Comparison of ENCODE assay signal across 9 mouse cellular contexts in the genomic region with DNA sequence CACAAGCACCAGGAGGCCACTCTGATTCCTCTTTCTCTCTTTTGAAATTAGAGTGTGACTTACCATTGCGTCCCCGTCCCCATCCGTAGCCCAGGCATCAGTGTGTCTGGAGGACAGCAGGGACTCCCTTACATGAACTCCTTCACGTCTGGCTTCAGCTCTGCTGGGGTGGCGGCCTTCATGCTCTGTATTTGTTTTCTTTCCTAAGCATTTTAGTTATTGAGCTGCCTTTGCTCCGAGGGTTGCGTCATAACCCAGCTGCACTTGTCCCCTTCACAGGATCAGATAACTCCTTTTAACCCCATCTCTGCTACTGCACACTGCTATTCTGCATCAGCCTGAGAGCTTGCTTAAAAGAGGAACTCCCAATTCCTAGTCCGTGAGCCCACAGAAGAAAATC. TPM values are rescaled to one million over a fixed set of nuclear protein-coding genes. Genes with fewer than 3 reads are reported as not detected.
DNase-seq lines count a peak whose midpoint lies in the region; ATAC-seq and TF ChIP-seq lines count a peak whose summit lies in the region.
"Had no signal": no experiment of that assay in that cellular context is flagged by ENCODE, and none has a peak within 500 bp of the region (broad histone marks: within the 10 kb centered on the region; RNA-seq: fewer than 3 reads in every experiment).

No protein-coding gene starts in this region.

- H3K9ac ChIP-seq in intestine, embryonic 16.5 days (ENCODE audit: low read depth, low read length), result no peak overlapping the region
- H3K9ac ChIP-seq in midbrain, postnatal 0 days (replicated peaks; ENCODE audit: low read length, poor library complexity, severe bottlenecking), result no peak overlapping the region
- no peak overlapping the region for H3K9ac ChIP-seq in forebrain, embryonic 15.5 days (replicated peaks)
- no peak overlapping the region for H3K9ac ChIP-seq in hindbrain, embryonic 16.5 days (ENCODE audit: low read depth, low read length)
- H3K9ac ChIP-seq: neural tube, embryonic 12.5 days had no signal

- peak overlapping the region; percentile 28 for H3K4me3 ChIP-seq in intestine, embryonic 16.5 days (ENCODE audit: low read length)
- H3K4me3 ChIP-seq in megakaryocyte, embryonic 14.5 days (replicated peaks), result peak overlapping the region; percentile 86
- H3K4me3 ChIP-seq in midbrain, postnatal 0 days (ENCODE audit: low read depth, low read length), result no peak overlapping the region
- H3K4me3 ChIP-seq in forebrain, embryonic 15.5 days, result no peak overlapping the region
- no peak overlapping the region for H3K4me3 ChIP-seq in hindbrain, embryonic 16.5 days (ENCODE audit: low read length)
- H3K4me3 ChIP-seq: neural tube, embryonic 12.5 days had no signal

- peak; percentile 9 for DNase-seq in embryo, embryonic 10.5 days (ENCODE audit: low spot score)
- no peak for DNase-seq in embryo, embryonic 9.5 days (ENCODE audit: extremely low spot score)
- DNase-seq in NIH3T3 (ENCODE audit: low read depth), result peak; percentile 8
- DNase-seq in midbrain, postnatal 0 days (ENCODE audit: low spot score), result no peak

- H3K36me3 ChIP-seq in intestine, embryonic 16.5 days (ENCODE audit: control insufficient read depth, insufficient read depth, low read length), result no peaks in the 10 kb centered on the region
- H3K36me3 ChIP-seq in megakaryocyte, embryonic 14.5 days (replicated peaks; ENCODE audit: low read length), result peaks cover 79% of the 10 kb centered on the region
- H3K36me3 ChIP-seq in midbrain, postnatal 0 days (ENCODE audit: insufficient read depth, low read length), result no peaks in the 10 kb centered on the region
- no peaks in the 10 kb centered on the region for H3K36me3 ChIP-seq in forebrain, embryonic 15.5 days
- H3K36me3 ChIP-seq in hindbrain, embryonic 16.5 days (ENCODE audit: control insufficient read depth, insufficient read depth, low read length), result no peaks in the 10 kb centered on the region
- H3K36me3 ChIP-seq: neural tube, embryonic 12.5 days had no signal

- no peaks in the 10 kb centered on the region for H3K9me3 ChIP-seq in intestine, embryonic 16.5 days (ENCODE audit: control insufficient read depth, low read length)
- H3K9me3 ChIP-seq in megakaryocyte, embryonic 14.5 days, result no peaks in the 10 kb centered on the region
- H3K9me3 ChIP-seq in midbrain, postnatal 0 days (ENCODE audit: low read length), result no peaks in the 10 kb centered on the region
- no peaks in the 10 kb centered on the region for H3K9me3 ChIP-seq in forebrain, embryonic 15.5 days
- no peaks in the 10 kb centered on the region for H3K9me3 ChIP-seq in hindbrain, embryonic 16.5 days (ENCODE audit: control insufficient read depth, low read length)
- H3K9me3 ChIP-seq: neural tube, embryonic 12.5 days had no signal

- no peaks in the 10 kb centered on the region for H3K27me3 ChIP-seq in intestine, embryonic 16.5 days (replicated peaks; ENCODE audit: control insufficient read depth, insufficient read depth, low read length)
- no peaks in the 10 kb centered on the region for H3K27me3 ChIP-seq in megakaryocyte, embryonic 14.5 days (replicated peaks)
- H3K27me3 ChIP-seq in midbrain, postnatal 0 days (ENCODE audit: insufficient read depth, low read length), result no peaks in the 10 kb centered on the region
- H3K27me3 ChIP-seq in forebrain, embryonic 15.5 days, result no peaks in the 10 kb centered on the region
- no peaks in the 10 kb centered on the region for H3K27me3 ChIP-seq in hindbrain, embryonic 16.5 days (replicated peaks; ENCODE audit: control insufficient read depth, insufficient read depth, low read length)
- H3K27me3 ChIP-seq: neural tube, embryonic 12.5 days had no signal

- WGBS in intestine, embryonic 16.5 days, result 45% methylated on average over 8 of the region's 8 CpGs
- 67% methylated on average over 8 of the region's 8 CpGs for WGBS in midbrain, postnatal 0 days
- 75% methylated on average over 8 of the region's 8 CpGs for WGBS in forebrain, embryonic 15.5 days
- 65% methylated on average over 8 of the region's 8 CpGs for WGBS in hindbrain, embryonic 16.5 days

- H3K27ac ChIP-seq in intestine, embryonic 16.5 days (ENCODE audit: low read length), result peak overlapping the region; percentile 57; the same call in 1 of the 2 replicates
- no peak overlapping the region for H3K27ac ChIP-seq in midbrain, postnatal 0 days (ENCODE audit: low read depth, low read length)
- no peak overlapping the region for H3K27ac ChIP-seq in forebrain, embryonic 15.5 days (replicated peaks)
- H3K27ac ChIP-seq in hindbrain, embryonic 16.5 days (ENCODE audit: low read depth, low read length), result no peak overlapping the region
- H3K27ac ChIP-seq: neural tube, embryonic 12.5 days had no signal

- H3K4me1 ChIP-seq in intestine, embryonic 16.5 days (ENCODE audit: control insufficient read depth, insufficient read depth, low read length), result peaks cover 7% of the 10 kb centered on the region; the same call in 1 of the 2 replicates
- H3K4me1 ChIP-seq in megakaryocyte, embryonic 14.5 days, result peaks cover 84% of the 10 kb centered on the region
- H3K4me1 ChIP-seq in midbrain, postnatal 0 days (ENCODE audit: insufficient read depth, low read length), result no peaks in the 10 kb centered on the region
- no peaks in the 10 kb centered on the region for H3K4me1 ChIP-seq in forebrain, embryonic 15.5 days
- no peaks in the 10 kb centered on the region for H3K4me1 ChIP-seq in hindbrain, embryonic 16.5 days (ENCODE audit: control insufficient read depth, insufficient read depth, low read depth, low read length)
- H3K4me1 ChIP-seq: neural tube, embryonic 12.5 days had no signal

- peak overlapping the region; percentile 13 for H3K4me2 ChIP-seq in intestine, embryonic 16.5 days (ENCODE audit: low read depth, low read length)
- no peak overlapping the region for H3K4me2 ChIP-seq in midbrain, postnatal 0 days (ENCODE audit: low read depth, low read length, poor library complexity, severe bottlenecking)
- no peak overlapping the region for H3K4me2 ChIP-seq in forebrain, embryonic 15.5 days (replicated peaks)
- H3K4me2 ChIP-seq in hindbrain, embryonic 16.5 days (ENCODE audit: low read length), result no peak overlapping the region
- H3K4me2 ChIP-seq: neural tube, embryonic 12.5 days had no signal

- peak; percentile 74 for ATAC-seq in intestine, embryonic 16.5 days
- ATAC-seq in midbrain, postnatal 0 days (ENCODE audit: low FRiP score), result no peak
- no peak for ATAC-seq in forebrain, embryonic 15.5 days (replicated peaks)
- ATAC-seq in hindbrain, embryonic 16.5 days, result no peak

- TF ChIP-seq CTCF in midbrain, postnatal 0 days (IDR thresholded peaks at IDR 0.05), result no peak

RNA-seq across cellular contexts. Expression of a gene that starts 23.0 kb away (rescaled TPM):
- polyA plus RNA-seq in intestine, embryonic 16.5 days (2015; fragmentation: Nextera tagmentation; extraction: Ambion mirVana), result 10.4 and 12.1 TPM in 2 replicates
- 0.62 TPM in 1 of 2 replicates, not detected in the other for polyA plus RNA-seq in megakaryocyte, embryonic 14.5 days (2012; ENCODE audit: insufficient read depth, low replicate concordance)
- 2.8 and 3.2 TPM in 2 replicates for total RNA-seq in midbrain, postnatal 0 days (2014; rRNA removed)
- polyA plus RNA-seq in midbrain, postnatal 0 days (2015; fragmentation: Nextera tagmentation; extraction: Ambion mirVana), result 4.3 and 4.6 TPM in 2 replicates
- 3.0 and 3.5 TPM in 2 replicates for polyA plus RNA-seq in forebrain, embryonic 15.5 days (2015; fragmentation: Nextera tagmentation; extraction: Ambion mirVana)
- polyA plus RNA-seq in hindbrain, embryonic 16.5 days (2015; fragmentation: Nextera tagmentation; extraction: Ambion mirVana), result 5.0 and 5.9 TPM in 2 replicates

RNA-seq across cellular contexts. Expression of a gene that starts 28.8 kb away (rescaled TPM):
- 0.91 and 1.2 TPM in 2 replicates for polyA plus RNA-seq in intestine, embryonic 16.5 days (2015; fragmentation: Nextera tagmentation; extraction: Ambion mirVana)
- 3.0 and 6.1 TPM in 2 replicates for polyA plus RNA-seq in megakaryocyte, embryonic 14.5 days (2012; ENCODE audit: insufficient read depth, low replicate concordance)
- total RNA-seq in midbrain, postnatal 0 days (2014; rRNA removed), result not detected in 2 replicates
- polyA plus RNA-seq in midbrain, postnatal 0 days (2015; fragmentation: Nextera tagmentation; extraction: Ambion mirVana), result 0.43 and 0.74 TPM in 2 replicates
- 0.96 and 1.0 TPM in 2 replicates for polyA plus RNA-seq in forebrain, embryonic 15.5 days (2015; fragmentation: Nextera tagmentation; extraction: Ambion mirVana)
- polyA plus RNA-seq in hindbrain, embryonic 16.5 days (2015; fragmentation: Nextera tagmentation; extraction: Ambion mirVana), result 0.91 and 1.0 TPM in 2 replicates

Comparison
In these comparisons a context has a peak if more than half of its experiments do, and no peak if none do; other contexts are left out.
1. DNase-seq: peak in embryo, embryonic 10.5 days (single experiment) and NIH3T3 (single experiment); none in embryo, embryonic 9.5 days (single experiment) and midbrain, postnatal 0 days (single experiment).
2. H3K4me3 ChIP-seq: peak in intestine, embryonic 16.5 days (single experiment) and megakaryocyte, embryonic 14.5 days (single experiment); none in midbrain, postnatal 0 days (single experiment), forebrain, embryonic 15.5 days (single experiment) and hindbrain, embryonic 16.5 days (single experiment).